Mouse (Mus musculus) testis, adult 2 months (tissue): ENCODE measurements at regions not wholly inside any gene's neighbourhood (a gene's known extent, or its start where the extent isn't known, plus 50 kb on each side); places are given as distances from the start of the nearest gene placed in this dataset.

Experiments used
- H3K27ac ChIP-seq: fragments of 200-500 bp; 2 replicates; pipeline ENCODE4 v1.5.1; 2012; ENCODE audit warnings: low read depth, low read length; ENCODE audit not compliant: control insufficient read depth, insufficient read depth
- H3K27me3 ChIP-seq: fragments of 200-500 bp; 2 replicates; pipeline ENCODE4 v1.6.1; 2012; ENCODE audit warnings: mild to moderate bottlenecking, low read length, moderate library complexity; ENCODE audit not compliant: control insufficient read depth, insufficient read depth
- H3K36me3 ChIP-seq: fragments of 200-500 bp; 2 replicates; pipeline ENCODE4 v1.6.1; 2012; ENCODE audit warnings: mild to moderate bottlenecking, low read length; ENCODE audit not compliant: control insufficient read depth, insufficient read depth
- H3K4me1 ChIP-seq: fragments of 200-500 bp; 2 replicates; pipeline ENCODE4 v1.6.1; 2012; ENCODE audit warnings: low read length; ENCODE audit not compliant: control insufficient read depth, insufficient read depth
- H3K4me3 ChIP-seq: fragments of 200-500 bp; 2 replicates; pipeline ENCODE4 v1.5.1; 2012; ENCODE audit warnings: low read depth, mild to moderate bottlenecking, low read length, moderate library complexity, mixed read lengths; ENCODE audit not compliant: control insufficient read depth
- CTCF ChIP-seq: fragments of 200-500 bp; IDR thresholded peaks from 2 replicates; pipeline ENCODE4 v1.5.1; 2012; ENCODE audit warnings: low read depth, mild to moderate bottlenecking, inconsistent platforms, low read length, moderate library complexity; ENCODE audit not compliant: control insufficient read depth, insufficient read depth, insufficient replicate concordance
- POLR2A ChIP-seq: fragments of 200-500 bp; IDR thresholded peaks from 2 replicates; pipeline ENCODE4 v1.6.1; 2012; ENCODE audit warnings: low read depth, mild to moderate bottlenecking, inconsistent platforms, low read length, moderate library complexity; ENCODE audit not compliant: control insufficient read depth

- peaks cover 4% of the 10 kb centered on the region for H3K4me1 ChIP-seq
- TF ChIP-seq POLR2A (no peak), CTCF (peak; percentile 5; the same call in 1 of the 2 replicates)
- H3K27ac ChIP-seq, result no peak overlapping the region
- H3K27me3 ChIP-seq, result no peaks in the 10 kb centered on the region
- H3K36me3 ChIP-seq, result no peaks in the 10 kb centered on the region
- H3K4me3 ChIP-seq, result peak overlapping the region; percentile 67
These were observed 56.4 kb downstream of the Bod1 start for GRCm38 (mm10) chr11:31615107-31615811.

GRCm38 (mm10) chr11:31614394-31614713 lies 57.3 kb downstream of the Bod1 start:
- H3K27ac ChIP-seq, result no peak overlapping the region
- no peaks in the 10 kb centered on the region for H3K27me3 ChIP-seq
- H3K36me3 ChIP-seq, result no peaks in the 10 kb centered on the region
- no peak for TF ChIP-seq CTCF
- TF ChIP-seq POLR2A, result no peak
- H3K4me1 ChIP-seq, result peaks cover 4% of the 10 kb centered on the region
- H3K4me3 ChIP-seq, result peak overlapping the region; percentile 56

- TF ChIP-seq CTCF, result no peak
- no peak for TF ChIP-seq POLR2A
- Histone ChIP-seq H3K4me3 (peak overlapping the region; percentile 65), H3K27me3 (no peaks in the 10 kb centered on the region), H3K4me1 (peaks cover 4% of the 10 kb centered on the region), H3K27ac (no peak overlapping the region), H3K36me3 (no peaks in the 10 kb centered on the region)
These were observed 57.8 kb downstream of the Bod1 start for GRCm38 (mm10) chr11:31613688-31614393.

GRCm38 (mm10) chr11:31608458-31608857 lies 63.2 kb downstream of the Bod1 start:
- H3K4me3 ChIP-seq, result no peak overlapping the region
- no peaks in the 10 kb centered on the region for H3K36me3 ChIP-seq
- H3K27ac ChIP-seq, result no peak overlapping the region
- peaks cover 5% of the 10 kb centered on the region for H3K4me1 ChIP-seq
- no peaks in the 10 kb centered on the region for H3K27me3 ChIP-seq
- TF ChIP-seq POLR2A (no peak), CTCF (no peak)

- TF ChIP-seq CTCF (no peak), POLR2A (no peak)
- no peaks in the 10 kb centered on the region; the same call in 1 of the 2 replicates for H3K27me3 ChIP-seq
These were observed 70.2 kb downstream of the Bod1 start for GRCm38 (mm10) chr11:31601499-31601898.

GRCm38 (mm10) chr11:31593604-31594003 lies 78.1 kb downstream of the Bod1 start:
- Histone ChIP-seq H3K27ac (peak overlapping the region; percentile 74; the same call in 1 of the 2 replicates), H3K27me3 (no peaks in the 10 kb centered on the region), H3K36me3 (no peaks in the 10 kb centered on the region), H3K4me3 (no peak overlapping the region), H3K4me1 (peaks cover 7% of the 10 kb centered on the region)
- no peak for TF ChIP-seq POLR2A
- TF ChIP-seq CTCF, result no peak

More at GRCm38 (mm10) chr11:31601499-31601898, 70.2 kb downstream of the Bod1 start:
- Histone ChIP-seq H3K4me3 (no peak overlapping the region), H3K4me1 (peaks cover 11% of the 10 kb centered on the region), H3K27ac (peak overlapping the region; percentile 60; the same call in 1 of the 2 replicates), H3K36me3 (no peaks in the 10 kb centered on the region)

- Histone ChIP-seq H3K36me3 (no peaks in the 10 kb centered on the region), H3K27ac (peak overlapping the region; percentile 69; the same call in 1 of the 2 replicates), H3K4me1 (peaks cover 7% of the 10 kb centered on the region), H3K4me3 (no peak overlapping the region), H3K27me3 (no peaks in the 10 kb centered on the region)
- no peak for TF ChIP-seq POLR2A
- TF ChIP-seq CTCF, result no peak
These were observed 79.6 kb downstream of the Bod1 start for GRCm38 (mm10) chr11:31592061-31592460.
